Mouse (Mus musculus): ENCODE measurements around the gene Rps5.
"Not testable (repeated sequence)": the region's sequence is repeated elsewhere in the genome, so short reads cannot be mapped to it uniquely, and the experiment has no call there.

The Rps5 gene

GRCm38 (mm10) chr7:12927693-12928589, 5.9 kb downstream of the Rps5 start:
- DNase-seq (ENCODE audit: low read depth, low spot score), result no peak

GRCm38 (mm10) chr7:12933615-12934140, 11.6 kb downstream of the Rps5 start:
- DNase-seq (ENCODE audit: low read depth, low spot score), result no peak

GRCm38 (mm10) chr7:12934808-12935207, 12.7 kb downstream of the Rps5 start:
- no peak for DNase-seq (ENCODE audit: low read depth, low spot score)

- not testable (repeated sequence) for DNase-seq (ENCODE audit: low read depth, low spot score)
Measured at GRCm38 (mm10) chr7:12937254-12937803, 15.2 kb downstream of the Rps5 start.

GRCm38 (mm10) chr7:12940599-12940998, 18.5 kb downstream of the Rps5 start:
- DNase-seq (ENCODE audit: low read depth, low spot score), result no peak

- no peak for DNase-seq (ENCODE audit: low read depth, low spot score)
Measured at GRCm38 (mm10) chr7:12943488-12943887, 21.4 kb downstream of the Rps5 start.

- peak; percentile 98 for DNase-seq (ENCODE audit: low read depth, low spot score)
Measured at GRCm38 (mm10) chr7:12949032-12949871, 27.2 kb downstream of the Rps5 start.

GRCm38 (mm10) chr7:12949872-12950229, 27.8 kb downstream of the Rps5 start:
- DNase-seq (ENCODE audit: low read depth, low spot score), result no peak

GRCm38 (mm10) chr7:12954896-12955295, 32.8 kb downstream of the Rps5 start:
- DNase-seq (ENCODE audit: low read depth, low spot score), result no peak

GRCm38 (mm10) chr7:12957511-12957910, 35.4 kb downstream of the Rps5 start:
- DNase-seq (ENCODE audit: low read depth, low spot score), result no peak

- DNase-seq (ENCODE audit: low read depth, low spot score), result no peak
Measured at GRCm38 (mm10) chr7:12958948-12959347, 36.9 kb downstream of the Rps5 start.

GRCm38 (mm10) chr7:12959718-12960117, 37.6 kb downstream of the Rps5 start:
- no peak for DNase-seq (ENCODE audit: low read depth, low spot score)

- DNase-seq (ENCODE audit: low read depth, low spot score), result peak; percentile 83
Measured at GRCm38 (mm10) chr7:12961511-12962141, 39.5 kb downstream of the Rps5 start.

- DNase-seq (ENCODE audit: low read depth, low spot score), result peak; percentile 82
Measured at GRCm38 (mm10) chr7:12965678-12966091, 43.6 kb downstream of the Rps5 start, which contains the start of gene Zfp324. Gene Zfp324, plus strand, starts transcription at chr7:12965838.

GRCm38 (mm10) chr7:12966104-12966845, 44.2 kb downstream of the Rps5 start:
- no peak for DNase-seq (ENCODE audit: low read depth, low spot score)

GRCm38 (mm10) chr7:12970906-12971305, 48.8 kb downstream of the Rps5 start:
- DNase-seq (ENCODE audit: low read depth, low spot score), result no peak

All from brain, embryonic 18.5 days (tissue).